Mouse (Mus musculus): ENCODE results near the gene Cers1. TPM values are rescaled to one million over a fixed set of nuclear protein-coding genes. Genes with fewer than 3 reads are reported as not detected.

The Cers1 gene
- polyA plus RNA-seq, 1 experiment from 2014 or later: 18.2 TPM

DNA sequence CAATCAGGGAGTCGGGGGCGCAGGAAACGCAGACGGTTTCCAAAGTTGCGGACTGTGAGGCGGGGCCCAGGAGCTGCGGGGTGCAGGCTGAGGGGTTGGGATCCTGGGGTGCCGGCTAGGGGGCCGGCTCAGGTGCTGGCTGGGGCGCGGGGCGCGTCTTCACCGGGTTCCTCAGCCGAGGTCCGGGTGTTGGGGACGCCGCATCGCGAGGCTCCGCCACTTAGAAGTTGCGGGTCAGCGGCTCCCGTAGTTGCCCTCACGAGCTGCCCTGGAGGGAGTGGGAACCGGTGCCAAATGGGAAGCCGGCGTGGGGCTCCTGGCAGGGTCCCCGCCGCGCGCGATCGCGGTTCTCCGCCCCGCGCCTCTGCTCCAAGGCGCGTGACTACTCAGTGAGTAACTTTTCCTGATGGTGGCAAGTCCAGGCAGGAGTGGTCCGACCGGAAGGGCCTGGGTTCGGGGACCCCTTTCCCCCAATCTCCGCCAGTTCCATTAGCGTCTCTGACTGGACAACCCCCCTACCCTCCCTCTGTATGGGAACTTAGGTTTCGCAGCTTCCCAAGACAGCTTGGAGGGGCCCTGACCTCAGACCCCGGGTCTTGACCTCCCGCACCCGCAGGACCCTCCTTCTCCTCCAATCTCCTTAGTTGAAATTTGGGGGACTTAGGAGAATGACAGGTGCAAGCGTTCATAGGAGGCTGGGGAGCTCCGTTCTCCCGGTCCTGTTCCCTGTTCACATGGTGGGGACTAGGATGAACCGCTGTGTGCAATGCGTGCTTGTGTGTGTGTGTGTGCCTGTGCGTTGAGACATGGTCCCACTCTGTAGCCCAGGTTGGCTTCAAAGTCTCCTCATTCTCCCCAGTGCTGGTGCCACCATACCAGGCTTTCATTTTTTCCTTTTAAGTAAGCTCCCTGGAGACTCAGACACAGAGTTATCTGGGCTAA, 32.2 kb upstream of the Cers1 start:
- Histone ChIP-seq H3K4me3 (peak overlapping the region; percentile 91), H3K27me3 (no peaks in the 10 kb centered on the region), H3K9me3 (replicated peaks) (peaks cover 6% of the 10 kb centered on the region), H3K4me2 (peak overlapping the region; percentile 91), H3K4me1 (peaks cover 19% of the 10 kb centered on the region), H3K27ac (peak overlapping the region; percentile 62), H3K9ac (peak overlapping the region; percentile 96), H3K36me3 (ENCODE audit: poor library complexity, severe bottlenecking) (peaks cover 38% of the 10 kb centered on the region)
- 2% methylated on average over 52 of the region's 55 CpGs for WGBS
- peak; percentile 61 for ATAC-seq

- 81% methylated on average over 5 of the region's 5 CpGs for WGBS
Measured at GRCm38 (mm10) chr8:70284421-70284820, 31.2 kb upstream of the Cers1 start.

GRCm38 (mm10) chr8:70285304-70285703, 30.3 kb upstream of the Cers1 start:
- WGBS: 96% methylated on average over 15 of the region's 15 CpGs
- H3K4me2 ChIP-seq: no peak overlapping the region
- no peak overlapping the region for H3K9ac ChIP-seq
- ATAC-seq: no peak
- no peaks in the 10 kb centered on the region for H3K27me3 ChIP-seq
- H3K9me3 ChIP-seq (replicated peaks): peaks cover 6% of the 10 kb centered on the region
- H3K36me3 ChIP-seq (ENCODE audit: poor library complexity, severe bottlenecking): peaks cover 57% of the 10 kb centered on the region
- peaks cover 19% of the 10 kb centered on the region for H3K4me1 ChIP-seq
- H3K27ac ChIP-seq: no peak overlapping the region
- no peak overlapping the region for H3K4me3 ChIP-seq

More at GRCm38 (mm10) chr8:70284421-70284820, 31.2 kb upstream of the Cers1 start:
- H3K9me3 ChIP-seq (replicated peaks): peaks cover 6% of the 10 kb centered on the region
- peaks cover 19% of the 10 kb centered on the region for H3K4me1 ChIP-seq
- H3K36me3 ChIP-seq (ENCODE audit: poor library complexity, severe bottlenecking): peaks cover 48% of the 10 kb centered on the region
- H3K27me3 ChIP-seq: no peaks in the 10 kb centered on the region
- no peak for ATAC-seq
- H3K4me3 ChIP-seq: peak overlapping the region; percentile 91; the same call in 1 of the 2 replicates
- H3K27ac ChIP-seq: no peak overlapping the region
- H3K9ac ChIP-seq: no peak overlapping the region
- H3K4me2 ChIP-seq: peak overlapping the region; percentile 91

DNA sequence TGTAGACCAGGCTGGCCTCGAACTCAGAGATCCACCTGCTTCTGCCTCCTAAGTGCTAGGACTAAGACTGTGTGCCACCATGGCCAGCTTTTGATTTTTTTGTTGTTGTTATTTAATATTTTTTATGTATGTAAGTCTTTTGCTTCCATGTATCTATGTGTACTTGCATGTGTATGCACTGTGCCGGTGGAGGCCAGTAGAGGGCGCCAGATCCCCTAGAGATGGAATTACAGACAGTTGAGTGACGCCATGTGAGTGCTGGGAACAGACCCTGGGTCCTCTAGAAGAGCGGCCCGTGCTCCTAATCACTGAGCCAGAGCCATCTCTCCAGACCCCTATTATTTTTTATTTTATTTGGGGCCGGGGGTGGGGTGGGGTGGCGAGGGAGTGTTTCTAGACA, 28.8 kb upstream of the Cers1 start:
- Histone ChIP-seq H3K4me3 (no peak overlapping the region), H3K27ac (no peak overlapping the region), H3K9me3 (replicated peaks) (peaks cover 6% of the 10 kb centered on the region), H3K4me2 (no peak overlapping the region), H3K4me1 (peaks cover 19% of the 10 kb centered on the region), H3K36me3 (ENCODE audit: poor library complexity, severe bottlenecking) (peaks cover 71% of the 10 kb centered on the region), H3K9ac (no peak overlapping the region), H3K27me3 (no peaks in the 10 kb centered on the region)
- 91% methylated on average over 8 of the region's 8 CpGs for WGBS
- ATAC-seq: no peak

- peaks cover 95% of the 10 kb centered on the region for H3K36me3 ChIP-seq (ENCODE audit: poor library complexity, severe bottlenecking)
- ATAC-seq: no peak
- no peaks in the 10 kb centered on the region for H3K27me3 ChIP-seq
- no peaks in the 10 kb centered on the region for H3K4me1 ChIP-seq
- H3K9me3 ChIP-seq (replicated peaks): no peaks in the 10 kb centered on the region
- no peak overlapping the region for H3K4me2 ChIP-seq
- 74% methylated on average over 5 of the region's 5 CpGs for WGBS
- no peak overlapping the region for H3K4me3 ChIP-seq
- H3K9ac ChIP-seq: no peak overlapping the region
- no peak overlapping the region for H3K27ac ChIP-seq
Measured at GRCm38 (mm10) chr8:70293988-70294405, 21.6 kb upstream of the Cers1 start.

DNA sequence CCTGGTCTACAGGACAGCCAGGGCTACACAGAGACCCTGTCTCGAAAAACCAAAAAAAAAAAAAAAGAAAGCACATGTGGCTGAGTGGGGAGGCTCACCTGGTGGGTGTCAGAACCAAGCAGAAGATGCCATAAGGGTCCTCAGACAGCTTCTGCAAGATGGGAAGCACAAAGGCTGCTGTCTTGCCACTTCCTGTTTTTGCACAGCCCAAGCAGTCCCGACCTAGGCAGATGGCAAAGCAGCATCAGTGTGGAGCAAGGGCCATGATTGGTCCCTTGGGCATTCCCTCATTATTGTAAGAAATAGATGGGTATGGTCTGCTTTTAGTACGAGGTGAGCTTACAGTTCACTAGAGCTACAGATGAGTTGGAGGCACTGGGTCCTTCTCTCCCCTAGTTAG, 14.7 kb upstream of the Cers1 start:
- peaks cover 53% of the 10 kb centered on the region for H3K36me3 ChIP-seq (ENCODE audit: poor library complexity, severe bottlenecking)

DNA sequence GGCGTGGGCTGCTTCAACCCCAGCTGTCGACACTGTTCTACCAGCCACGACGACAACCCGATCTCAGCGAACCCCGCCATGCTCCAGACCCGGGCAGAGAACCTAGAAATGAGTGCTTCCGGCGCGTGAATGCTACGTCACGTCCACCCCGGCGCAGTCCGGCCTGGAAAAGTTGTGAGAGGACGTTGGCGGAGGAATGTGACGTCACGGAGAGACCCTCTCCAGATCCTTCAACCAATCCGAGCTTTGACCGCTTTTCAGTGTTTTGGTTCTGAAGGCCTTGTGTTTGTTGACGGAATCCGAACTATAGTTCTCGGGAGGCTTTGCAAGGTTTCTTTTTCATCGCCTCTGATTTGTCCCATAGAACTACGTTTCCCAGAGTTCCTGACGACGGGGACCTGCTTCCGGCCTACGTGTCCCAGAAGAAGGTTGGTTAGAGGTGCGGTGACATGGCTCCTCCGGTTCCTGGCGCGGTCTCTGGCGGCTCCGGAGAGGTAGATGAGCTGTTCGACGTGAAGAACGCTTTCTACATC, 13.2 kb upstream of the Cers1 start, which contains the start of the genes Ddx49 and Cope:
TSS of gene Ddx49 (minus strand) at position 132 of the 533 bp plus-strand sequence.
TSS of gene Cope (plus strand) at position 161 of the 533 bp plus-strand sequence.
- ATAC-seq: peak; percentile 94
- peak within 1 kb of the TSS; percentile 98 for H3K4me2 ChIP-seq
- peaks cover 51% of the 10 kb centered on the region for H3K36me3 ChIP-seq (ENCODE audit: poor library complexity, severe bottlenecking)
- peak within 1 kb of the TSS; percentile 84 for H3K9ac ChIP-seq
- no peaks in the 10 kb centered on the region for H3K9me3 ChIP-seq (replicated peaks)
- 0% methylated on average over 40 of the region's 40 CpGs for WGBS
- no peaks in the 10 kb centered on the region for H3K27me3 ChIP-seq
- peak within 1 kb of the TSS; percentile 5 for H3K27ac ChIP-seq
- peaks cover 22% of the 10 kb centered on the region for H3K4me1 ChIP-seq
- peak within 1 kb of the TSS; percentile 65 for H3K4me3 ChIP-seq

More for the DNA sequence above, 14.7 kb upstream of the Cers1 start:
- 86% methylated on average over 3 of the region's 3 CpGs for WGBS
- Histone ChIP-seq H3K4me3 (no peak overlapping the region), H3K27ac (no peak overlapping the region), H3K9me3 (replicated peaks) (no peaks in the 10 kb centered on the region), H3K4me2 (no peak overlapping the region), H3K9ac (no peak overlapping the region), H3K27me3 (no peaks in the 10 kb centered on the region), H3K4me1 (peaks cover 22% of the 10 kb centered on the region)
- no peak for ATAC-seq

GRCm38 (mm10) chr8:70302901-70303300, 12.7 kb upstream of the Cers1 start:
- H3K9me3 ChIP-seq (replicated peaks): no peaks in the 10 kb centered on the region
- peak; percentile 34 for ATAC-seq
- peak overlapping the region; percentile 5; the same call in 1 of the 2 replicates for H3K27ac ChIP-seq
- H3K9ac ChIP-seq: peak overlapping the region; percentile 84
- peaks cover 22% of the 10 kb centered on the region for H3K4me1 ChIP-seq
- H3K4me2 ChIP-seq: peak overlapping the region; percentile 98
- H3K27me3 ChIP-seq: no peaks in the 10 kb centered on the region
- WGBS: 5% methylated on average over 16 of the region's 16 CpGs
- H3K36me3 ChIP-seq (ENCODE audit: poor library complexity, severe bottlenecking): peaks cover 51% of the 10 kb centered on the region
- peak overlapping the region; percentile 65 for H3K4me3 ChIP-seq

DNA sequence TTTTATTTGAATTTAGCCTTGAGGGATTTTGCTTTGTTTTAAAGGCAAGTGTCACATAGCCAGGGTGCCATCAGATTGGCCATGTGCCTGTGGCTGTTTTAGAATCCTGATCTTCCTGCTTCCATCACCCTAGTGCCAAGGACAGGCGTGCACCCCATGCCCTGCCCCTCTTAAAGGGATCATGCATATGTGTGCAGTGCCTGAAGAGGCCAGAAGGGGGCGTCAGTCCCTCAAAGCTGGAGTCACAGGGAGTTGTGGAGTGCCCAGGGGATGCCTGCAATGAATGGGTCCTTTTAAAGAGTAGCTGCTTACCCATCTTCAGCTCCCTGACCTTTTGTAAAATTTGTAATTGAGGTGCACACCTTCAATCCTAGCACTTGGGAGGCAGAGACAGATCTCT, 6.3 kb upstream of the Cers1 start:
- no peak overlapping the region for H3K9ac ChIP-seq
- H3K27ac ChIP-seq: no peak overlapping the region
- peaks cover 92% of the 10 kb centered on the region for H3K36me3 ChIP-seq (ENCODE audit: poor library complexity, severe bottlenecking)
- H3K4me3 ChIP-seq: no peak overlapping the region
- no peak overlapping the region for H3K4me2 ChIP-seq
- ATAC-seq: no peak
- H3K27me3 ChIP-seq: no peaks in the 10 kb centered on the region
- no peaks in the 10 kb centered on the region for H3K9me3 ChIP-seq (replicated peaks)
- no peaks in the 10 kb centered on the region for H3K4me1 ChIP-seq
- 28% methylated on average over 2 of the region's 2 CpGs for WGBS

GRCm38 (mm10) chr8:70313399-70313798, 2.2 kb upstream of the Cers1 start:
- Histone ChIP-seq H3K27me3 (no peaks in the 10 kb centered on the region), H3K4me2 (no peak overlapping the region), H3K9me3 (replicated peaks) (no peaks in the 10 kb centered on the region), H3K36me3 (ENCODE audit: poor library complexity, severe bottlenecking) (peaks cover 55% of the 10 kb centered on the region), H3K9ac (no peak overlapping the region; the same call in 1 of the 2 replicates), H3K4me3 (no peak overlapping the region), H3K4me1 (peaks cover 37% of the 10 kb centered on the region), H3K27ac (no peak overlapping the region)
- no peak for ATAC-seq
- 94% methylated on average over 2 of the region's 2 CpGs for WGBS

- Histone ChIP-seq H3K36me3 (ENCODE audit: poor library complexity, severe bottlenecking) (peaks cover 52% of the 10 kb centered on the region), H3K9me3 (replicated peaks) (no peaks in the 10 kb centered on the region), H3K27ac (peak overlapping the region; percentile 95), H3K4me2 (peak overlapping the region; percentile 81), H3K9ac (peak overlapping the region; percentile 85), H3K4me1 (peaks cover 38% of the 10 kb centered on the region), H3K27me3 (no peaks in the 10 kb centered on the region), H3K4me3 (peak overlapping the region; percentile 61)
- WGBS: 5% methylated on average over 15 of the region's 15 CpGs
- peak; percentile 93 for ATAC-seq
Measured at GRCm38 (mm10) chr8:70316511-70317504, 1.2 kb downstream of the Cers1 start.
